Mouse (Mus musculus) neural tube, embryonic 11.5 days (tissue): ENCODE measurements around the gene Ffar1. TPM values are rescaled to one million over a fixed set of nuclear protein-coding genes. Genes with fewer than 3 reads are reported as not detected.
A peak's percentile ranks its signal among the peaks of the same experiment; 100 is the strongest.

Experiments used
- ATAC-seq: fragments of 200-750 bp; cut with Nextera tagmentation; 2 replicates; pipeline ENCODE4 v1.8.0; 2017; ENCODE audit warnings: moderate number of reproducible peaks, mild to moderate bottlenecking, moderate TSS enrichment, moderate library complexity; ENCODE audit not compliant: insufficient read depth, low FRiP score, low TSS enrichment
- DNase-seq: peaks from one replicate; pipeline ENCODE4 v3.0.0-alpha.2; 2015; ENCODE audit warnings: low spot score
- H3K27ac ChIP-seq: fragments of 300-500 bp; sonication (generic); 2 replicates; pipeline ENCODE4 v1.5.1; 2014; ENCODE audit warnings: low read depth, mild to moderate bottlenecking, low read length
- H3K27me3 ChIP-seq: fragments of 300-500 bp; sonication (generic); 2 replicates; pipeline ENCODE4 v1.6.1; 2014; ENCODE audit warnings: mild to moderate bottlenecking, low read length, mixed read lengths; ENCODE audit not compliant: control insufficient read depth, insufficient read depth
- H3K36me3 ChIP-seq: fragments of 300-500 bp; sonication (generic); 2 replicates; pipeline ENCODE4 v1.6.1; 2014; ENCODE audit warnings: mild to moderate bottlenecking, low read length, moderate library complexity, mixed read lengths; ENCODE audit not compliant: control insufficient read depth, insufficient read depth
- H3K4me1 ChIP-seq: fragments of 300-500 bp; sonication (generic); 2 replicates; pipeline ENCODE4 v1.6.1; 2014; ENCODE audit warnings: low read length, mixed read lengths; ENCODE audit not compliant: control insufficient read depth, insufficient read depth
- H3K4me2 ChIP-seq: fragments of 300-500 bp; sonication (generic); 2 replicates; pipeline ENCODE4 v1.6.1; 2014; ENCODE audit warnings: low read depth, mild to moderate bottlenecking, moderate library complexity
- H3K4me3 ChIP-seq: fragments of 300-500 bp; sonication (generic); 2 replicates; pipeline ENCODE4 v1.5.1; 2014; ENCODE audit warnings: low read depth, low read length
- H3K9ac ChIP-seq: fragments of 300-500 bp; sonication (generic); 2 replicates; pipeline ENCODE4 v1.6.1; 2014; ENCODE audit warnings: mild to moderate bottlenecking, low read length
- H3K9me3 ChIP-seq: fragments of 300-500 bp; sonication (generic); 2 replicates; pipeline ENCODE4 v1.6.1; 2016; ENCODE audit warnings: low read length; ENCODE audit not compliant: control insufficient read depth
- WGBS: fragments of 180-500 bp; shearing (Covaris S2); extraction: QIAGEN DNeasy Blood & Tissue Kit; methylation state at CpG from one replicate; pipeline ENCODE4 v1.1.7; 2014; 5-methylcytosine and 5-hydroxymethylcytosine counted together
- polyA plus RNA-seq: library from polyadenylated mRNA; unstranded; fragments of >200 nt; fragmentation: Nextera tagmentation; extraction: Ambion mirVana; gene quantifications from 2 replicates; pipeline ENCODE4 v1.2.1, GENCODE M21; 2014

The Ffar1 gene
- 0.05 TPM in 1 of 2 replicates, not detected in the other for polyA plus RNA-seq

DNA sequence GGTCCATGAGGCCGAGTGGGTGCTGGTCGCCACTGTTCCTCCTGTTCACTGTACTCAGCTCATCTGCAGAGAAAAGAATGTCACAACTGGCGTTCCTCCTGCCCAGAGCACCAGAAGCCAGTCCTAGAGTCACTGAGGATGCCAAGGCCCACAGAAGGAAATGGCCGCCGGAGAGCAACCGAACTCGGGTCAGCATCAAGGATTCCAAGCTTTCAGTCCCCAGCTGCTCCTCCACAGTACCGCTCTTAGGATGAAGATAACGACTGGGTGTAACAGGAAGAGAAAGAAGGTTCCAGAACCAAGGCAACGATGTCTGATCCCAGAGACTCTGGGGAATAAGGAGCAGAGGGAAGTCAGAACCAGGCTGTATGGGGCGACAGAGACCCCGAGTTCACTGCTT is at the start of gene Ffar1:
Gene Ffar1, minus strand, starts transcription at position 101 of the 400 bp plus-strand sequence.
- 86% methylated on average over 12 of the region's 12 CpGs for WGBS

DNA sequence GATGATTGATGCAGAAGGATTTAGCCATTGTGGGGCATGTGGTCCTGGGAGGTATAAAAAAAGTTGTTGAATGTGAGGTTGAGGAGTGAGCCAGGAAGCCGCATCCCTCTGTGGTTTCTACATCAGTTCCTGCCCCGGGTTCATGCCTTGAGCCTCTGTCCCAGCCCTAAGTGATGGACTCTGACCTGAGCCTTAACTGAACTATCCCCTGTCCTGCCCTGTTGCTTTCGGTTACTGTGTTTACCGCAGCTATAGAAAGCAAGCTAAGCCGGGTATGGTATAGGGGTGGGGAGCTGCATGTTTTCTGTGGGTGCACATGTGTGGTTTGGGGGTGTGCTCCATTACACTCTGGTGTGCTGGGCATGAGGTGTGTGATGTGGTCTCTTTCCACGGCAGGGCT is 48.4 kb upstream of the Ffar1 start:
- Histone ChIP-seq H3K9ac (no peak overlapping the region), H3K27ac (no peak overlapping the region), H3K4me3 (no peak overlapping the region), H3K27me3 (no peaks in the 10 kb centered on the region), H3K9me3 (no peaks in the 10 kb centered on the region), H3K4me2 (no peak overlapping the region), H3K4me1 (no peaks in the 10 kb centered on the region), H3K36me3 (no peaks in the 10 kb centered on the region)
- 87% methylated on average over 6 of the region's 6 CpGs for WGBS
- ATAC-seq, result no peak
- no peak for DNase-seq

More for the DNA sequence above, at the start of gene Ffar1:
- no peaks in the 10 kb centered on the region for H3K36me3 ChIP-seq
- H3K27me3 ChIP-seq, result no peaks in the 10 kb centered on the region
- no peaks in the 10 kb centered on the region for H3K4me1 ChIP-seq
- H3K9ac ChIP-seq, result no peak within 1 kb of the TSS
- H3K4me3 ChIP-seq, result no peak within 1 kb of the TSS
- H3K4me2 ChIP-seq, result no peak within 1 kb of the TSS
- no peak within 1 kb of the TSS for H3K27ac ChIP-seq
- ATAC-seq, result no peak
- no peaks in the 10 kb centered on the region for H3K9me3 ChIP-seq
- DNase-seq, result no peak

DNA sequence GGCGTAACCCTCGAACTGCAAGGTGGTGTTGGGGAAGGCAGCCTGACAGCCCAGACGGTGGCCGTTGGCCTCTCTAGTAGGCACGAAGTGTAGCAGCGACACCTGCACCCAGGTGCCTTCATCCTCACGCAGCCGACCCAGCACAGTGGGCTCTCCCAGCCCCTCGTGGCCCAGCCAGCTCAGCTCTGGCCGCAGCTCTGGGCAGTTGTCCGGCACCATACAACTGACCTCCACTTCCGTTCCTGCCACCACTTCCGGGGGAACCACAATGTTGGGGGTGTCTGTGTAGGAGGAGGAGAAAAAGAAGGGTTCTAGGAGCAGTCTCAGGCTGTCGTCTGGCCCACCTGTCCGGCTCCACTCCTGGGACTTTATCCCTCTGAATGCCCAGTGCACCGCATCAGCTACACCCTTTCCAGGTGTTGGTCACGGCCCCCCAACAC is 47.6 kb upstream of the Ffar1 start:
- no peak overlapping the region for H3K27ac ChIP-seq
- H3K4me3 ChIP-seq, result no peak overlapping the region
- H3K4me1 ChIP-seq, result no peaks in the 10 kb centered on the region
- peak; percentile 31; the same call in 1 of the 2 replicates for ATAC-seq
- no peaks in the 10 kb centered on the region for H3K27me3 ChIP-seq
- no peak for DNase-seq
- H3K4me2 ChIP-seq, result peak overlapping the region; percentile 51
- H3K9me3 ChIP-seq, result no peaks in the 10 kb centered on the region
- H3K36me3 ChIP-seq, result no peaks in the 10 kb centered on the region
- no peak overlapping the region for H3K9ac ChIP-seq
- WGBS, result 28% methylated on average over 17 of the region's 17 CpGs

DNA sequence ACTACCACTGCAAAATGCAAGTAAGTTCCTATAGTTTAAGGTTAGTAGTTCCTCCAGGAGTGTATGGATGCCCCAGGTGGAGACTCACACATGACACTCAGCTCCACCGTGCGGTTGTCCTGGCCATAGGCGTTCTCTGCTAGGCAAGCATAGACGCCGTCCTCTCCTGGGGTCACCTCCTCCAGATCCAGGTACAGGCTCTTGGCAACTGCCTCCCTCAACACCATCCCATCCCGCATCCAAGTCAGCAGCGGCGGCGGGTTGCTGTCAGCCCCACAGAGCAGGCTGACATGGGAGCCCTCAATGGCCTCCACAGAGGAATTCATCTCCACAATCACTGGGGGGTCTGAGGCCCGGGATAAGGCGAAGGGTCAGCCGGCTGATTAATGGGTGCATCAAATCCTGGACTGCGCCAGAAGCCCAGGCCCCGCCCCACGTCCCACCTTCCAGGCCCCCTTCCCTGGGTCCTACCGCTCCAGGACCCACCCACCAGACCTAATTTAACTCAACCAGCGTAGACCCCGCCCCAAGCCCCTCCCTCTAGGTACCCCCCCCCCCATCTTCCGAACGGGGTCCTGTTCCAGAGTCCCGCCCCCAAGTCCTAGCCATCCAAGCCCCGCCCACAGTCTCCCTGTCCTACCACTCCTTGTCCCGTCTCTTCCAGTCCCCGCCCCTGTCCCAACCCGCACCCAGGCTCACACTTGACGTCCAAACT is 47.1 kb upstream of the Ffar1 start:
- H3K4me1 ChIP-seq, result no peaks in the 10 kb centered on the region
- DNase-seq (peak; percentile 53), ATAC-seq (peak; percentile 71)
- no peak overlapping the region for H3K9ac ChIP-seq
- no peaks in the 10 kb centered on the region for H3K27me3 ChIP-seq
- H3K36me3 ChIP-seq, result no peaks in the 10 kb centered on the region
- peak overlapping the region; percentile 15 for H3K4me3 ChIP-seq
- H3K27ac ChIP-seq, result no peak overlapping the region
- WGBS, result 2% methylated on average over 21 of the region's 26 CpGs
- H3K4me2 ChIP-seq, result peak overlapping the region; percentile 51
- H3K9me3 ChIP-seq, result no peaks in the 10 kb centered on the region

DNA sequence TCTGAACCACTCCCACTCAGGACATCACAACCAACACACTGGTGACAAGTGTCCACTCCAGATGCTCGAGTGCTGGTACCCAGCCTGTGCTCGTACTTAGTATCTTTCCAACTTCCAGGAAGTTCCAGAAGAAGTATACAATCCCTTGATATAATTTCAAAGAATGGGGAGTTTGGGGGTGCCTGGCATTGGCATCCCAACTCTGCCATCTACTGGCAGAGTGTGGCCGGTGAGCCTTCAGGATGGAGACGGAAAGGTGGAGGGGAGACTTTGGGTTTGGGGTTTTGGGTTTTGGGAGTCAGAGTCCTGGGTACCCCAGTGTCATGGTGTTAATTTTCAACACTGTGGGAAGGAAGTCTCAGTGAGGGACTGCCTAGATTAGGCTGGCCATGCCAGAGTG is 42.7 kb upstream of the Ffar1 start:
- Histone ChIP-seq H3K4me2 (no peak overlapping the region), H3K4me1 (no peaks in the 10 kb centered on the region), H3K36me3 (no peaks in the 10 kb centered on the region), H3K27ac (no peak overlapping the region), H3K9me3 (no peaks in the 10 kb centered on the region), H3K27me3 (no peaks in the 10 kb centered on the region), H3K9ac (no peak overlapping the region), H3K4me3 (no peak overlapping the region)
- no peak for DNase-seq
- WGBS, result 60% methylated on average over 4 of the region's 4 CpGs
- no peak for ATAC-seq

DNA sequence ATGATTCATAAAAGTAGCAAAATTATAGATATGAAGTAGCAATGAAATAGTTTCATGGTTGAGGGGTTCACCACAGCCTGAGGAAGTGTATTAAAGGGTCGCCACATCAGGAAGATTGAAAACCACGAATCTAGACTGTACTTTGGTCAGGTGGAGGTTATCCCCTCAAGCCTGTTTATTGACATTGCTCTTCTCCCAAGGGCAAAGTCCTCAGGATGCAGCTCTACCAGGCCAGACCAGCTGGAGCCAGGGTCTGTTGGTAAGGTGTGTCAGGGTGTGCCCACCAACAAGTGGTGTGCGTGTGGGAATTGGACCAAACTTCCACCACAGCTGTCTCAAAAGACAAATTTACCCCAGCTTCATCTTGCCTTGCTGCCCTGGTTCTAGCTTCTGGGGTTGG is 33.9 kb upstream of the Ffar1 start:
- Histone ChIP-seq H3K9me3 (no peaks in the 10 kb centered on the region), H3K36me3 (no peaks in the 10 kb centered on the region), H3K4me1 (no peaks in the 10 kb centered on the region), H3K27ac (no peak overlapping the region), H3K27me3 (no peaks in the 10 kb centered on the region), H3K4me3 (no peak overlapping the region), H3K4me2 (no peak overlapping the region), H3K9ac (no peak overlapping the region)
- ATAC-seq (no peak), DNase-seq (no peak)
- WGBS, result 91% methylated on average over 3 of the region's 3 CpGs

DNA sequence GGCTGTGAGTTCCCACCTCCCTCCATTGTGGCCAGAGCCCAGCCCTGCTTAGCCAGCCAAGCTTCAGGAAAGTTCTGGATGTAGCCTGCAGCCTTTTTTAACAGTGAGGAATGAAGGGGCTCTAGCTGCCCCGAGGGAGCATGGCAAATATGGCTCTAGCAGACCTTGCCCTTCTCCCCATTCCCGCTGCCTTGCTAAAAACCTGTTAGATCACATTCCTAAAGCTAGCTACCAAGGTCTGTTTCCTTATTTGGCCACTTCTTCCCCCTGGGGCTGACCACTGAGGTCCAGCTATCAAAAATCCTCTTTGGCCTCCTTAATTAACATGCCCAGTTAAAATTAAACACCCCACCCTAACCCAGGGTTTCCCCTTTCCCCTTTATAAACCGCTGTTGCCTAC is 31.2 kb upstream of the Ffar1 start:
- H3K4me3 ChIP-seq, result no peak overlapping the region
- no peak overlapping the region for H3K9ac ChIP-seq
- H3K4me1 ChIP-seq, result no peaks in the 10 kb centered on the region
- H3K27ac ChIP-seq, result no peak overlapping the region
- H3K9me3 ChIP-seq, result no peaks in the 10 kb centered on the region
- 56% methylated on average over 3 of the region's 3 CpGs for WGBS
- no peaks in the 10 kb centered on the region for H3K36me3 ChIP-seq
- no peaks in the 10 kb centered on the region for H3K27me3 ChIP-seq
- ATAC-seq (no peak), DNase-seq (no peak)
- H3K4me2 ChIP-seq, result no peak overlapping the region

DNA sequence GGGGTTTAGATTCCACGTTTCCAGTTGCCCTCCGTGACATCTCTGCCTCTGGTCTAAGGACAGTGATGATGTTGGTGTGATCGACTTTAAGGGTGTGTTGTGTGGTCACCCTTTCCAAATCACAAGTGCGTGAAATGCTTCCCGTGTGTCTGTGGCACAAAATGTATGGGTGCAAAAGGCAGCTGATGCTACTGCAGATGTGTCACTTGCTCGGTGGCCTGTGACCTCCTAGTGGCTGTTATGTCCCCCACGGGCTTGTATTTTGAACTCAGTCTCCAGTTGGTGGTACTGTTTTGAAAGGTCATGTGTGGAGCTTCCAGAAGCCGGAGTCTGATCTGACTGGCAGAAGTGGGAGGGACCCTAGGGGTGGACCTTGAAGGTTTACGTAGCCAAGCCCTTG is 30.4 kb upstream of the Ffar1 start:
- Histone ChIP-seq H3K4me3 (no peak overlapping the region), H3K4me2 (no peak overlapping the region), H3K27me3 (no peaks in the 10 kb centered on the region), H3K9me3 (no peaks in the 10 kb centered on the region), H3K9ac (no peak overlapping the region), H3K36me3 (no peaks in the 10 kb centered on the region), H3K4me1 (no peaks in the 10 kb centered on the region), H3K27ac (no peak overlapping the region)
- DNase-seq, result no peak
- WGBS, result 83% methylated on average over 9 of the region's 9 CpGs
- no peak for ATAC-seq

DNA sequence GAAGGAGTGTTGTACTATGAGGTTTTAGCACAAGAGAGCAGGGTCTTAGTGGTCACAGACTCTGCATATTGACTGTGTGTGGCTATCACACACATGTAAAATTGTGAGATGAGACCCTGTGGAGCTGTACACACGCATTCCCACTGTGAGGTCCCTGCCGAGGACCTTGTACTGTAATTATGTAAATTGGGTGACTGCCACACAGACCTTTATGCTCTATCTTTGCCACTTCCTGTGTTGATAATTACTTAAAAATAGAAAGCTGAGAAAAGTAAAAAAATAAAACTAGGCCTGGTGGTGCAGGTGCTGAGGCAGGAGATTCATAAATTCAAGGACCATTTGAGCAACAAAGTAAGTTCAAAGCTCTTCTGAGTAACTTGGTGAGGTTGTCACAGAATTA is 29.3 kb upstream of the Ffar1 start:
- Histone ChIP-seq H3K9me3 (no peaks in the 10 kb centered on the region), H3K4me1 (no peaks in the 10 kb centered on the region), H3K36me3 (no peaks in the 10 kb centered on the region), H3K4me2 (no peak overlapping the region), H3K27ac (no peak overlapping the region), H3K4me3 (no peak overlapping the region), H3K9ac (no peak overlapping the region), H3K27me3 (no peaks in the 10 kb centered on the region)
- ATAC-seq, result no peak
- DNase-seq, result no peak
- 69% methylated on average over 2 of the region's 2 CpGs for WGBS
